Mouse (Mus musculus): ENCODE results near the gene Spock2. TPM values are rescaled to one million over a fixed set of nuclear protein-coding genes. Genes with fewer than 3 reads are reported as not detected.

Gene Spock2
- total and polyA plus RNA-seq, 3 experiments: 0.10 to 0.13 TPM; not detected in 1

GRCm38 (mm10) chr10:60095558-60095957, 10.5 kb upstream of the Spock2 start:
- H3K4me3 ChIP-seq (replicated peaks in 1 of 3; ENCODE audit: low read depth in 2 of 3, low read length in 2 of 3, poor library complexity in 1 of 3): no peak overlapping the region
- no peak for DNase-seq (ENCODE audit: extremely low read depth)
- in situ Hi-C loops (cut with MboI; ENCODE audit: low pct_ligation_motif_present, low pct_unique_long_range_greater_than_20kb, low sequenced_read_pairs): no loop called here
- H3K36me3 ChIP-seq (replicated peaks in 1 of 2; ENCODE audit: control insufficient read depth in 1 of 2, insufficient read depth in 1 of 2, low read length in 1 of 2): peaks cover 3 to 35% of the 10 kb centered on the region in 2 experiments
- no peak overlapping the region for H3K9ac ChIP-seq (ENCODE audit: insufficient read depth, low read depth)
- H3K4me2 ChIP-seq (ENCODE audit: insufficient read depth, low read depth, poor library complexity, severe bottlenecking): no peak overlapping the region
- dilution Hi-C loops (cut with MboI; ENCODE audit: extremely low pct_ligation_motif_present, extremely low pct_unique_long_range_greater_than_20kb, low sequenced_read_pairs): no loop called here
- H3K27me3 ChIP-seq (replicated peaks): no peaks in the 10 kb centered on the region
- no peaks in the 10 kb centered on the region for H3K9me3 ChIP-seq (replicated peaks; ENCODE audit: low read length)
- no peak overlapping the region for H3K27ac ChIP-seq (ENCODE audit: insufficient read depth, low read depth)
- TF ChIP-seq RAD21 (IDR thresholded peaks at IDR 0.05; ENCODE audit: low read depth, low read length) (no peak), JUN (IDR thresholded peaks at IDR 0.05; ENCODE audit: insufficient read depth, low read depth, low read length) (no peak), BHLHE40 (IDR thresholded peaks at IDR 0.05; ENCODE audit: low read depth, low read length) (no peak), POLR2AphosphoS2 (IDR thresholded peaks at IDR 0.05; ENCODE audit: low read depth, low read length) (no peak), GABPA (IDR thresholded peaks at IDR 0.05; ENCODE audit: insufficient replicate concordance, low read depth, low read length) (no peak), ZC3H11A (IDR thresholded peaks at IDR 0.05; ENCODE audit: low read depth, low read length) (no peak), E2F4 (IDR thresholded peaks at IDR 0.05; ENCODE audit: insufficient replicate concordance, low read depth, low read length) (no peak), TCF12 (IDR thresholded peaks at IDR 0.05; ENCODE audit: low read depth, low read length) (no peak)
- no peaks in the 10 kb centered on the region for H3K79me2 ChIP-seq (replicated peaks; ENCODE audit: control insufficient read depth, extremely low read depth, insufficient read depth, poor library complexity, severe bottlenecking)
- H3K4me1 ChIP-seq (ENCODE audit: control insufficient read depth in 1 of 2, insufficient read depth in 2 of 2): no peaks in the 10 kb centered on the region

- DNase-seq (ENCODE audit: extremely low read depth): no peak
- no peak overlapping the region for H3K9ac ChIP-seq (ENCODE audit: insufficient read depth, low read depth)
- no peaks in the 10 kb centered on the region for H3K4me1 ChIP-seq (ENCODE audit: control insufficient read depth in 1 of 2, insufficient read depth in 2 of 2)
- H3K4me2 ChIP-seq (ENCODE audit: insufficient read depth, low read depth, poor library complexity, severe bottlenecking): no peak overlapping the region
- in situ Hi-C loops (cut with MboI; ENCODE audit: low pct_ligation_motif_present, low pct_unique_long_range_greater_than_20kb, low sequenced_read_pairs) (no loop called here), dilution Hi-C loops (cut with MboI; ENCODE audit: extremely low pct_ligation_motif_present, extremely low pct_unique_long_range_greater_than_20kb, low sequenced_read_pairs) (no loop called here)
- no peak overlapping the region for H3K27ac ChIP-seq (ENCODE audit: insufficient read depth, low read depth)
- TF ChIP-seq PAX5 (IDR thresholded peaks at IDR 0.05; ENCODE audit: low read length): no peak
- no peaks in the 10 kb centered on the region for H3K9me3 ChIP-seq (replicated peaks; ENCODE audit: low read length)
- peaks cover 3 to 36% of the 10 kb centered on the region in 2 experiments for H3K36me3 ChIP-seq (replicated peaks in 1 of 2; ENCODE audit: control insufficient read depth in 1 of 2, insufficient read depth in 1 of 2, low read length in 1 of 2)
- no peak overlapping the region for H3K4me3 ChIP-seq (replicated peaks in 1 of 3; ENCODE audit: low read depth in 2 of 3, low read length in 2 of 3, poor library complexity in 1 of 3)
- no peaks in the 10 kb centered on the region for H3K27me3 ChIP-seq (replicated peaks)
- no peaks in the 10 kb centered on the region for H3K79me2 ChIP-seq (replicated peaks; ENCODE audit: control insufficient read depth, extremely low read depth, insufficient read depth, poor library complexity, severe bottlenecking)
These were observed 9.7 kb upstream of the Spock2 start for GRCm38 (mm10) chr10:60096302-60096701.

GRCm38 (mm10) chr10:60097146-60097545, 8.9 kb upstream of the Spock2 start:
- no peak for TF ChIP-seq JUN (IDR thresholded peaks at IDR 0.05; ENCODE audit: insufficient read depth, low read depth, low read length)
- H3K4me1 ChIP-seq (ENCODE audit: control insufficient read depth in 1 of 2, insufficient read depth in 2 of 2): no peaks in the 10 kb centered on the region
- no peaks in the 10 kb centered on the region for H3K9me3 ChIP-seq (replicated peaks; ENCODE audit: low read length)
- H3K4me2 ChIP-seq (ENCODE audit: insufficient read depth, low read depth, poor library complexity, severe bottlenecking): no peak overlapping the region
- no peak overlapping the region for H3K9ac ChIP-seq (ENCODE audit: insufficient read depth, low read depth)
- dilution Hi-C loops (cut with MboI; ENCODE audit: extremely low pct_ligation_motif_present, extremely low pct_unique_long_range_greater_than_20kb, low sequenced_read_pairs) (no loop called here), in situ Hi-C loops (cut with MboI; ENCODE audit: low pct_ligation_motif_present, low pct_unique_long_range_greater_than_20kb, low sequenced_read_pairs) (no loop called here)
- H3K27ac ChIP-seq (ENCODE audit: insufficient read depth, low read depth): no peak overlapping the region
- no peak overlapping the region for H3K4me3 ChIP-seq (replicated peaks in 1 of 3; ENCODE audit: low read depth in 2 of 3, low read length in 2 of 3, poor library complexity in 1 of 3)
- no peak for DNase-seq (ENCODE audit: extremely low read depth)
- H3K36me3 ChIP-seq (replicated peaks in 1 of 2; ENCODE audit: control insufficient read depth in 1 of 2, insufficient read depth in 1 of 2, low read length in 1 of 2): peaks cover 3 to 35% of the 10 kb centered on the region in 2 experiments
- H3K79me2 ChIP-seq (replicated peaks; ENCODE audit: control insufficient read depth, extremely low read depth, insufficient read depth, poor library complexity, severe bottlenecking): no peaks in the 10 kb centered on the region
- no peaks in the 10 kb centered on the region for H3K27me3 ChIP-seq (replicated peaks)

Measured in CH12.LX (cell line).